Mouse (Mus musculus): ENCODE measurements around the gene Lrp10. TPM values are rescaled to one million over a fixed set of nuclear protein-coding genes. Genes with fewer than 3 reads are reported as not detected.

Lrp10 gene
- total and polyA plus RNA-seq, 2 experiments from 2014 or later: 36.0 to 57.7 TPM

DNA sequence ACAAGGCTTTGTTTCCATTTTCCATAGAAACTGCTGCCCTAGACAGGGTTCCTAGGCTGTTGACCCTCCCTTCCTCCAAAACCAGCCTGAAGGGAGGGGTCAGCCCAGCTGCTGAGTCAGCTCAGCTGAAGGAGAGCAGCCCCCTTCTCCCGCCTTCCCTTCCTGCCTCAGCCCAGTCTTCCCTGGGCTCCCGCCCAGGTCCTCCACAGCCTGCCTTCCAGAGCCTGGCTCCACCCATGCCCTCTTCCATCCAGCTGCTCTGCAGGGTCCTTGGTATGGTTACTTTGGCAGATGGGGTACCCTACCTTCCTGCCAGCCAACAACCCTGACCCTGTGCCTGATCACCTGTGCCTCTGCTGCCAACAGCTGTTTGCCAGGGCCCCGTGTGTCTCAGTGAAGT is 20.7 kb upstream of the Lrp10 start:
- H3K27me3 ChIP-seq (ENCODE audit: insufficient read depth, low read length): no peaks in the 10 kb centered on the region
- H3K36me3 ChIP-seq (ENCODE audit: insufficient read depth, low read length): no peaks in the 10 kb centered on the region; the same call in 1 of the 2 replicates
- H3K9ac ChIP-seq (replicated peaks; ENCODE audit: low read length): no peak overlapping the region
- H3K4me3 ChIP-seq (ENCODE audit: low read length): no peak overlapping the region
- no peak overlapping the region for H3K4me2 ChIP-seq (ENCODE audit: low read depth, low read length)
- H3K9me3 ChIP-seq (ENCODE audit: low read length): no peaks in the 10 kb centered on the region
- DNase-seq (ENCODE audit: low spot score) (no peak), ATAC-seq (peak; percentile 16; the same call in 1 of the 2 replicates)
- H3K27ac ChIP-seq: peak overlapping the region; percentile 6; the same call in 1 of the 2 replicates
- H3K4me1 ChIP-seq (ENCODE audit: insufficient read depth, low read length): no peaks in the 10 kb centered on the region
- no peak for TF ChIP-seq CTCF (IDR thresholded peaks at IDR 0.05; ENCODE audit: low read depth)
- 30% methylated on average over 3 of the region's 3 CpGs for WGBS

DNA sequence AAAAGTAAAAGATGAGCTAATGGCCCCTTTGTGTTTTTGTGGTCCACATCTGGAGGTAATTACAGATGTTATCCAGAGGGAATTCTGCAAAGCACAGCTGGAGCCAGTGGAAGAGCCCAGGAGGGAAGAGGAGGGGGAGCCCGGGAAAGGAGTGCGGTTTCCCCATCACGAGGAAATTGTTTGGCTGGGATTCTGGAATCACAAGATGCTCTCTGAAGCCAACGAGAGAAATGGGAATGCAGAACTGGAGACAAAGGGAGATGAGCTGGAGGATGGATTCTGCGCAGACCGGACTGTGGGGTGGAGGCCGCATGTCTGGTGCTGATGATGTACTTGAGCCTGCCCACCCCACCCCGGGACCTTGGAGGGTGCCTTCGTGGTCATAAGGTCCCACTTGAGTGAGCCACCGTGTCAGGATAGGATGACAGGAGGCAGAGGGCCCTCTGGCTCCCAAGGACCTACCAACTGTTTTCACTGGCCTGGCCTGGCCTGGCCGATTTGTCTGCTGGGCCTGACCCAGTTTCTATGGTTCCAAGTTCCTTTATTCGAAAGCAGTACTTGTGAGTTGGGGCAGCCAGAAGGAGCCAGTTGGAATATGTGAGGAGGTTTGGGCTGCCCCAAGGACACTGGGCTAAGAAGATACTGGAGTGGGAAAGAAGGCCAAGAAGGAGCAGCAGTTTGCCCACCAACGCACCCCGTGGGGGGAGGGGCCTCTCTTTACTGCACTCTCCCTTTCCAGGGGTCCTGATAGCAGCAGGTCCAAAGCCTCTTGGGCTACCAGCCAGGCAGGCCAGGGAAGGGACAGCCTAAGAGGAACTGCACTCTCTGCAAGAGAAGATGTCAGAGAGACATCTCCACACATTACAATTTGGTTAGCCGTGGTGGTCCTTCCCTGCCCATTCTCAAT is 20.0 kb upstream of the Lrp10 start:
- DNase-seq (ENCODE audit: low spot score) (no peak), ATAC-seq (peak; percentile 30; the same call in 1 of the 2 replicates)
- 62% methylated on average over 15 of the region's 15 CpGs for WGBS
- Histone ChIP-seq H3K4me2 (ENCODE audit: low read depth, low read length) (no peak overlapping the region), H3K36me3 (ENCODE audit: insufficient read depth, low read length) (no peaks in the 10 kb centered on the region), H3K9me3 (ENCODE audit: low read length) (no peaks in the 10 kb centered on the region), H3K9ac (replicated peaks; ENCODE audit: low read length) (no peak overlapping the region), H3K4me1 (ENCODE audit: insufficient read depth, low read length) (no peaks in the 10 kb centered on the region), H3K27ac (peak overlapping the region; percentile 2; the same call in 1 of the 2 replicates), H3K4me3 (ENCODE audit: low read length) (no peak overlapping the region), H3K27me3 (ENCODE audit: insufficient read depth, low read length) (no peaks in the 10 kb centered on the region)
- TF ChIP-seq CTCF (IDR thresholded peaks at IDR 0.05; ENCODE audit: low read depth): no peak

DNA sequence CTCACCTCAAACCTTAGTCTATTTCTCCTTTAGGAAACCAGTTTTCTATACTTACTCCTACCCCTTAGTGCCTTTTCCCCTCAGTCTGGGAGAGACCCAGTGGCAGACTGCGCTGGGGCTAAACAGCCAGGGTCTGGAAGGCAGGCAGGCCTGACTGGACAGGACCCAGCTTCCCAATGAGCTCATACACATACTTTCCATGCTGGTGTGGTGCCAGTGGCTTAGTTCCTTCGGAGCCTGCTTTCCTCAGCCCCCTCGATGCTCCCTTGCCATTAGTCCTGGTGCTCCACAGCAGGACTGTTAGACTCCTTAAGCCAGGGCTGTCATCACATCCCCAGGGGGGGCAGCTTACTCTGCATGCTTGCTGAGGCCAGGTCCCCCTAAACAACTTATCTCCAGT is 18.5 kb upstream of the Lrp10 start:
- H3K9me3 ChIP-seq (ENCODE audit: low read length): no peaks in the 10 kb centered on the region
- DNase-seq (ENCODE audit: low spot score) (no peak), ATAC-seq (no peak)
- H3K4me1 ChIP-seq (ENCODE audit: insufficient read depth, low read length): no peaks in the 10 kb centered on the region
- no peak overlapping the region for H3K27ac ChIP-seq
- H3K4me3 ChIP-seq (ENCODE audit: low read length): no peak overlapping the region
- TF ChIP-seq CTCF (IDR thresholded peaks at IDR 0.05; ENCODE audit: low read depth): no peak
- no peak overlapping the region for H3K9ac ChIP-seq (replicated peaks; ENCODE audit: low read length)
- no peak overlapping the region for H3K4me2 ChIP-seq (ENCODE audit: low read depth, low read length)
- H3K36me3 ChIP-seq (ENCODE audit: insufficient read depth, low read length): no peaks in the 10 kb centered on the region
- WGBS: 52% methylated on average over 3 of the region's 3 CpGs
- H3K27me3 ChIP-seq (ENCODE audit: insufficient read depth, low read length): no peaks in the 10 kb centered on the region

- Histone ChIP-seq H3K4me2 (ENCODE audit: low read depth, low read length) (no peak overlapping the region), H3K27me3 (ENCODE audit: insufficient read depth, low read length) (no peaks in the 10 kb centered on the region), H3K9me3 (ENCODE audit: low read length) (no peaks in the 10 kb centered on the region), H3K4me3 (ENCODE audit: low read length) (no peak overlapping the region), H3K4me1 (ENCODE audit: insufficient read depth, low read length) (no peaks in the 10 kb centered on the region), H3K36me3 (ENCODE audit: insufficient read depth, low read length) (no peaks in the 10 kb centered on the region), H3K27ac (no peak overlapping the region), H3K9ac (replicated peaks; ENCODE audit: low read length) (no peak overlapping the region)
- ATAC-seq: no peak
- DNase-seq (ENCODE audit: low spot score): no peak
- WGBS: 84% methylated on average over 9 of the region's 9 CpGs
- TF ChIP-seq CTCF (IDR thresholded peaks at IDR 0.05; ENCODE audit: low read depth): no peak
Observed at GRCm38 (mm10) chr14:54453566-54453965, 10.4 kb upstream of the Lrp10 start.

DNA sequence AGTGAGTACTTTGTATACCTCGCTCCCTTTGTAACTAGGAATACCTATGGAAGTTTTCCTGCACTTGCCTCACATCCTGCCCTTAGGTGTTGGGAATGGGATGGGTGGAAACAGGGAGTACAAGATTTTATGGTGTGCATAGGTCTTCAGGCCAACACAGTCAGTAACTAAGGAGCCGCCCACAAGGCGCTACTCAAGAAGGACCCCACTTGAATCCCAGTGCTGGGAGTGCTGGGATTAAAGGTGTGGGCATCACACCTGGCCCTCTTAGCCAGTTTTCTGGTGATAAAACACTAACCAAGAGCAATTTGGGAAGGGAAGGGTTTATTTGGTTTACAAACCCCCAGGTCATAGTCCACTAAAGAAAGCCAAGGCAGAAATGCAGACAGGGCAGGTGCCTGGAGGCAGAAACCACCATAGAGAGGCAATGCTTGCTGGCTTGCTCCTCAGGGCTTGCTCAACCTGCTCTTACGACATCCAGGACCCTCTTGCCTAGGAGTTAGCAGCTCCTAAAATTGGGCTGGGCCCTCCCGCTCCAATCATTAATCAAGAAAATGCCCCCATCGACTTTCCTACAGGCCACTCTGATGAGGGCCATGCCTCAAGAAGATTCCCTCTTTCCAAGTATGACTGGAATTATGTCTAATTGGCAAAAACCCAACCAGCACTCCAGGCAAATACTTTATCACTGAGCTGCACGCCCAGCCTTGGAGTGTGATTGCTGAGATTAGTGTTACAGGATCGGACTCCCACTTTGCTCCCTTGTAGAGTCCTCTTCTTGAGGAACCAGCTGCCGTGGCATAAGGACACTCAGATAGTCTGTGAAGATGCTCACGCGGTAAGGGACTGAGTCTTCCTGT is 9.0 kb upstream of the Lrp10 start:
- H3K4me1 ChIP-seq (ENCODE audit: insufficient read depth, low read length): no peaks in the 10 kb centered on the region
- H3K9ac ChIP-seq (replicated peaks; ENCODE audit: low read length): no peak overlapping the region
- WGBS: 85% methylated on average over 11 of the region's 11 CpGs
- DNase-seq (ENCODE audit: low spot score) (no peak), ATAC-seq (no peak)
- no peak overlapping the region for H3K27ac ChIP-seq
- no peak overlapping the region for H3K4me3 ChIP-seq (ENCODE audit: low read length)
- no peaks in the 10 kb centered on the region for H3K27me3 ChIP-seq (ENCODE audit: insufficient read depth, low read length)
- no peaks in the 10 kb centered on the region for H3K9me3 ChIP-seq (ENCODE audit: low read length)
- TF ChIP-seq CTCF (IDR thresholded peaks at IDR 0.05; ENCODE audit: low read depth): no peak
- no peaks in the 10 kb centered on the region for H3K36me3 ChIP-seq (ENCODE audit: insufficient read depth, low read length)
- no peak overlapping the region for H3K4me2 ChIP-seq (ENCODE audit: low read depth, low read length)

GRCm38 (mm10) chr14:54457907-54458569 is 5.9 kb upstream of the Lrp10 start:
- H3K4me1 ChIP-seq (ENCODE audit: insufficient read depth, low read length): no peaks in the 10 kb centered on the region
- no peak overlapping the region for H3K9ac ChIP-seq (replicated peaks; ENCODE audit: low read length)
- H3K27ac ChIP-seq: no peak overlapping the region
- no peak overlapping the region for H3K4me3 ChIP-seq (ENCODE audit: low read length)
- H3K4me2 ChIP-seq (ENCODE audit: low read depth, low read length): no peak overlapping the region
- H3K27me3 ChIP-seq (ENCODE audit: insufficient read depth, low read length): no peaks in the 10 kb centered on the region
- H3K36me3 ChIP-seq (ENCODE audit: insufficient read depth, low read length): no peaks in the 10 kb centered on the region
- 89% methylated on average over 14 of the region's 14 CpGs for WGBS
- DNase-seq (ENCODE audit: low spot score) (no peak), ATAC-seq (no peak)
- TF ChIP-seq CTCF (IDR thresholded peaks at IDR 0.05; ENCODE audit: low read depth): no peak
- no peaks in the 10 kb centered on the region for H3K9me3 ChIP-seq (ENCODE audit: low read length)
